In genomic region chr7:139550086-139550783, GRCm38 (mm10) we compare ENCODE assay signal across 24 mouse cellular contexts. TPM values are rescaled to one million over a fixed set of nuclear protein-coding genes. Genes with fewer than 3 reads are reported as not detected.
"Had no signal": no experiment of that assay in that cellular context is flagged by ENCODE, and none has a peak within 500 bp of the region (broad histone marks: within the 10 kb centered on the region; RNA-seq: fewer than 3 reads in every experiment).

No protein-coding gene starts in this region.

- H3K36me3 ChIP-seq: limb, embryonic 12.5 days; midbrain, embryonic 15.5 days; neural tube, embryonic 13.5 days had no signal

- DNase-seq: kidney, adult 9 months; kidney, postnatal 14 days; kidney, postnatal 4 days; left cerebral cortex, postnatal 4 days; liver, postnatal 0 days; lung, embryonic 14.5 days; retina, postnatal 1 day; right cerebral cortex, postnatal 25 days; thymus, adult 18-20 months; thymus, postnatal 14 days; thymus, postnatal 4 days had no signal

- H3K4me2 ChIP-seq: limb, embryonic 12.5 days; limb, embryonic 15.5 days; liver, embryonic 11.5 days; lung, embryonic 14.5 days; midbrain, embryonic 15.5 days; neural tube, embryonic 13.5 days had no signal

- H3K27ac ChIP-seq: limb, embryonic 12.5 days; limb, embryonic 15.5 days; liver, embryonic 14.5 days; macrophage; midbrain, embryonic 15.5 days; neural tube, embryonic 13.5 days had no signal

- H3K9me3 ChIP-seq: limb, embryonic 12.5 days; limb, embryonic 15.5 days; midbrain, embryonic 15.5 days; neural tube, embryonic 13.5 days had no signal

- H3K9ac ChIP-seq: limb, embryonic 12.5 days; limb, embryonic 15.5 days; liver, embryonic 14.5 days; liver, postnatal 0 days; lung, embryonic 14.5 days; midbrain, embryonic 15.5 days; neural tube, embryonic 13.5 days had no signal

- H3K27me3 ChIP-seq: limb, embryonic 12.5 days; limb, embryonic 15.5 days had no signal

- ATAC-seq: liver, postnatal 0 days; lung, postnatal 0 days; midbrain, embryonic 15.5 days had no signal

- H3K4me1 ChIP-seq: limb, embryonic 15.5 days had no signal

- H3K4me3 ChIP-seq: limb, embryonic 12.5 days; limb, embryonic 15.5 days; midbrain, embryonic 15.5 days; myocyte; neural tube, embryonic 13.5 days had no signal

RNA-seq across cellular contexts. Expression of gene Nkx6-2, which starts 32.4 kb away (rescaled TPM):
- total RNA-seq: megakaryocyte, adult 5-6 weeks; monocyte, adult 5-6 weeks; neutrophil, adult 5-6 weeks had no signal
- polyA plus RNA-seq: kidney, embryonic 16.5 days; limb, embryonic 12.5 days; liver, embryonic 14.5 days; liver, postnatal 0 days; lung, embryonic 14.5 days; macrophage; myocyte had no signal
